Mouse (Mus musculus) liver, embryonic 11.5 days (tissue): ENCODE data around the gene Gm17657. TPM values are rescaled to one million over a fixed set of nuclear protein-coding genes. Genes with fewer than 3 reads are reported as not detected.

Source experiments
- ATAC-seq: fragments of 200-750 bp; cut with Nextera tagmentation; replicated peaks from 2 replicates; pipeline ENCODE4 v1.8.0; 2017; ENCODE audit warnings: moderate number of reproducible peaks, mild to moderate bottlenecking, moderate TSS enrichment, moderate library complexity; ENCODE audit not compliant: low FRiP score
- DNase-seq: peaks from one replicate; pipeline ENCODE4 v3.0.0-alpha.2; 2017; ENCODE audit warnings: low spot score
- H3K27ac ChIP-seq: fragments of 300-500 bp; sonication (generic); 2 replicates; pipeline ENCODE4 v1.5.1; 2014; ENCODE audit warnings: mild to moderate bottlenecking, low read depth, low read length, control low read depth
- H3K27me3 ChIP-seq: fragments of 300-500 bp; sonication (generic); replicated peaks from 2 replicates; pipeline ENCODE4 v1.6.1; 2014; ENCODE audit warnings: low read length, mixed read lengths; ENCODE audit not compliant: control insufficient read depth, insufficient read depth
- H3K36me3 ChIP-seq: fragments of 300-500 bp; sonication (generic); 2 replicates; pipeline ENCODE4 v1.6.1; 2014; ENCODE audit warnings: mild to moderate bottlenecking, low read length, moderate library complexity, mixed read lengths; ENCODE audit not compliant: control insufficient read depth, insufficient read depth
- H3K4me1 ChIP-seq: fragments of 300-500 bp; sonication (generic); replicated peaks from 2 replicates; pipeline ENCODE4 v1.6.1; 2014; ENCODE audit warnings: low read length, mixed read lengths; ENCODE audit not compliant: control insufficient read depth, insufficient read depth
- H3K4me2 ChIP-seq: fragments of 300-500 bp; sonication (generic); 2 replicates; pipeline ENCODE4 v1.6.1; 2014; ENCODE audit warnings: mild to moderate bottlenecking, control low read depth, moderate library complexity
- H3K4me3 ChIP-seq: fragments of 300-500 bp; sonication (generic); 2 replicates; pipeline ENCODE4 v1.5.1; 2014; ENCODE audit warnings: low read depth, low read length, control low read depth
- H3K9ac ChIP-seq: fragments of 300-500 bp; sonication (generic); 2 replicates; pipeline ENCODE4 v1.6.1; 2014; ENCODE audit warnings: low read depth, low read length, control low read depth
- H3K9me3 ChIP-seq: fragments of 300-500 bp; sonication (generic); 2 replicates; pipeline ENCODE4 v1.6.1; 2016; ENCODE audit warnings: low read length, inconsistent platforms, mixed read lengths; ENCODE audit not compliant: control insufficient read depth
- WGBS: fragments of 180-500 bp; shearing (Covaris S2); extraction: QIAGEN DNeasy Blood & Tissue Kit; methylation state at CpG from one replicate; pipeline ENCODE4 v1.1.7; 2014; 5-methylcytosine and 5-hydroxymethylcytosine counted together
- polyA plus RNA-seq: library from polyadenylated mRNA; unstranded; fragments of >200 nt; fragmentation: Nextera tagmentation; extraction: Ambion mirVana; gene quantifications from 2 replicates; pipeline ENCODE4 v1.2.1, GENCODE M21; 2014

Gm17657 gene
- polyA plus RNA-seq, 1 experiment from 2014 or later = 0.11 TPM

DNA sequence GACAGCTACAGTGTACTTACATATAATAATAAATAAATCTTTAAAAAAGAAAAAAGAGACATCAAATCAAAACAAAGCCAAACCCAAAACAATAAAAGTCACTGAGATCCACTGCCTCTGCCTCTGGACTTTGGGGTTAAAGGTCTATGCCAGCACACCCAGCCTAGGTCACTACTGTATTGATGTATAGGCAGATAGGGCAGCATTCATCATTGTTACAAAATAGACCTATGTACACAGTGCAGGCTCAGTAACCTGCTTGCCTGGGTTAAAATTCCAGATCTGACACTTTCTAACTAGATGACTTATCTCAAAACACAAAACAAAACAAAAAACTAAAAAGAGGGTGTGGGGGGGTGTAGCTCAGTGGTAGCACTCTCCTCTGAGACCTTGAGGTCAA is 4.7 kb upstream of the Gm17657 start:
- H3K4me3 ChIP-seq = no peak overlapping the region
- no peak for DNase-seq
- ATAC-seq = no peak
- H3K9ac ChIP-seq = no peak overlapping the region
- no peaks in the 10 kb centered on the region for H3K27me3 ChIP-seq
- no peak overlapping the region for H3K4me2 ChIP-seq
- H3K4me1 ChIP-seq = peaks cover 21% of the 10 kb centered on the region
- no peak overlapping the region for H3K27ac ChIP-seq
- no peaks in the 10 kb centered on the region for H3K36me3 ChIP-seq
- H3K9me3 ChIP-seq = no peaks in the 10 kb centered on the region

DNA sequence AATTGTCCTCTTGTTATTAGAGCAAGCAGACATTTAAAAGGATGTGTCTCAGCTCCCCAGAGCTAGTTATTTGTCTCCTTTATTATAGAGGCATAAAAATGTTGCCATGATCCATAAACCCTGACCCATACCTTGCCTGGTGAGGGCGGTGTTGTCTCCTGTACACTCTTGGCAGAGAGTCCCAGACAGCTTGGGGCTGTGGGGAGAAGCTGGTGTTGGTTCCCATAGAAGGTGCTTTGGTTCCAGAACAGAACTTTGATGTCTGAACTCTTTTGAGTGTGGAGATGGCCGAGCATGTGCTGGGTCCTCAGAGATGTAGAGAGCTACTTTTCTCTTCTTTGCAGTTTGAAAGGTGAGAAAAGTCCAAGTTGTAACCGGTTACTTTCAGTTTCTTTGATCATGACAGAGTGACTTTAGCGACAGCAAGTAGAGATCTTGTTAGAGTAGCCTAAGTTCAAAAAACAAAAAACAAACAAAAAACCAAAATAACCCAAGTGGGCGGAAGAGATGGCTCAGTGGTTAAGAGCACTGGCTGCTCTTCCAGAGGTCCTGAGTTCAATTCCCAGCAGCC is 2.8 kb upstream of the Gm17657 start, which contains the start of gene Tmem217:
TSS of gene Tmem217 (minus strand) at position 224 of the 571 bp plus-strand sequence.
- no peak for ATAC-seq
- H3K27me3 ChIP-seq = no peaks in the 10 kb centered on the region
- no peaks in the 10 kb centered on the region for H3K9me3 ChIP-seq
- H3K9ac ChIP-seq = no peak within 1 kb of the TSS
- no peak within 1 kb of the TSS for H3K4me3 ChIP-seq
- WGBS = 91% methylated on average over 5 of the region's 5 CpGs
- H3K27ac ChIP-seq = no peak within 1 kb of the TSS
- H3K36me3 ChIP-seq = no peaks in the 10 kb centered on the region
- peaks cover 21% of the 10 kb centered on the region for H3K4me1 ChIP-seq
- H3K4me2 ChIP-seq = peak within 1 kb of the TSS; percentile 94
- no peak for DNase-seq

DNA sequence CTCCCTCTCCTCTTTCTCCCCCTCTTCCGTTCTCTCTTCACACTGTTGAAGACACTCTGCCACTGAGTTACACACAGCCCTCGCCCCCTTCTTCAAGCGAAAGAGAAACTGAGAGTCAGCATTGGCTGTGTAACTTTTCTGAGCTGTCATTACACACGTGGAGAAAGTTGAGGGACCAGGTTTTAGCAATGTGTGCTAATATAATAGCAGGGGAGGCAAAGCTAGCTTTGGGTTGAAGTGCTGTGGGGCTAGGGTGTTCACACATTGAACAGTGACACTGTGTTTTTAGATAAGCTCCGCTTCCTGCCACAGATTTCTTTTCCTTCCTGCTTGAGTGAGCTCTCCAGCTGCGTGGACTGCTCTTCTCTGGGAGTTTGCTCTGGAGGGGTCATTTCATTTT is 1.6 kb upstream of the Gm17657 start:
- peaks cover 21% of the 10 kb centered on the region for H3K4me1 ChIP-seq
- DNase-seq (no peak), ATAC-seq (no peak)
- H3K27ac ChIP-seq = no peak overlapping the region
- H3K4me2 ChIP-seq = peak overlapping the region; percentile 94
- no peaks in the 10 kb centered on the region for H3K27me3 ChIP-seq
- WGBS = 32% methylated on average over 6 of the region's 6 CpGs
- H3K9ac ChIP-seq = no peak overlapping the region; the same call in 1 of the 2 replicates
- no peaks in the 10 kb centered on the region for H3K9me3 ChIP-seq
- peak overlapping the region; percentile 87 for H3K4me3 ChIP-seq
- no peaks in the 10 kb centered on the region for H3K36me3 ChIP-seq

DNA sequence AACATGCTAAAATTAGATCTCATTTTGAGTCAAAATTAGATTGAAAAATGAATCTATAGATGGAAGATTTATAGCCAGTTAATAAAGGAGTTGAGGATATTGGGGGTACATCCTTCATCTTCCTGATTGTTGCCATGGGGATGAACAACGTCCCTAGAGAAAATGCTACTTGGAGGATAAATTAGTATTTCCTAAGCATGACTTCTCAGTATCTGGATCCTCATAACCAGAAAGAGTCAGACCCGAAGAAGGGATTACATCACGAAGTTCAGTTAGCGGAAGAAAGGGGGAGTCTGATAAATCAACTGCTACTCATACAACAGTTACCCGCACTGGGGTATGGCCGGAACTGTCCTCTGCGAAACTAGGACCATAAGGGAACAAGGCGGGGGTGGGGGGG is 444 bp downstream of the Gm17657 start:
- H3K4me1 ChIP-seq = peaks cover 18% of the 10 kb centered on the region
- DNase-seq (no peak), ATAC-seq (no peak)
- H3K36me3 ChIP-seq = no peaks in the 10 kb centered on the region
- H3K27me3 ChIP-seq = no peaks in the 10 kb centered on the region
- peak overlapping the region; percentile 87; the same call in 1 of the 2 replicates for H3K4me3 ChIP-seq
- H3K9ac ChIP-seq = no peak overlapping the region
- no peak overlapping the region for H3K27ac ChIP-seq
- WGBS = 36% methylated on average over 8 of the region's 8 CpGs
- no peaks in the 10 kb centered on the region for H3K9me3 ChIP-seq
- H3K4me2 ChIP-seq = peak overlapping the region; percentile 94

DNA sequence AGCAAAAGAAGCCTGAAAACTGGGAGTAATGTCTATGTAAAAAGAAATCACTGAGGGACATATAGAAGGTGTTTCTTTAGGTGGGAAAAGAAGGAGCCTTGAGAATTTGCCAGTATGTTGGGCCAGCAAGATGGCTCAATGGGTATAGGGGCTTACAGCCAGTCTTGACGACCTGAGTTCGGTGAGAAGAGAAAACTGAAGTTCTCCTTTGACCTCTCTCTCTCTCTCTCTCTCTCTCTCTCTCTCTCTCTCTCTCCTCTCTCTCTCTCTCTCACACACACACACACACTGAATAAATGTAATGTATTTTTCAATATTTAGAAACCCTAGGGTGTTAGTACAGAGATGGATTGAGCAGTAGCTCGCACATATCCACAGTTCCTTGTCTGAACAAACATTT is 944 bp downstream of the Gm17657 start:
- H3K9me3 ChIP-seq = no peaks in the 10 kb centered on the region
- 67% methylated on average over 3 of the region's 3 CpGs for WGBS
- DNase-seq (no peak), ATAC-seq (no peak)
- no peak overlapping the region for H3K4me3 ChIP-seq
- peaks cover 15% of the 10 kb centered on the region for H3K4me1 ChIP-seq
- no peak overlapping the region for H3K4me2 ChIP-seq
- H3K9ac ChIP-seq = no peak overlapping the region
- H3K36me3 ChIP-seq = no peaks in the 10 kb centered on the region
- no peak overlapping the region for H3K27ac ChIP-seq
- H3K27me3 ChIP-seq = no peaks in the 10 kb centered on the region

DNA sequence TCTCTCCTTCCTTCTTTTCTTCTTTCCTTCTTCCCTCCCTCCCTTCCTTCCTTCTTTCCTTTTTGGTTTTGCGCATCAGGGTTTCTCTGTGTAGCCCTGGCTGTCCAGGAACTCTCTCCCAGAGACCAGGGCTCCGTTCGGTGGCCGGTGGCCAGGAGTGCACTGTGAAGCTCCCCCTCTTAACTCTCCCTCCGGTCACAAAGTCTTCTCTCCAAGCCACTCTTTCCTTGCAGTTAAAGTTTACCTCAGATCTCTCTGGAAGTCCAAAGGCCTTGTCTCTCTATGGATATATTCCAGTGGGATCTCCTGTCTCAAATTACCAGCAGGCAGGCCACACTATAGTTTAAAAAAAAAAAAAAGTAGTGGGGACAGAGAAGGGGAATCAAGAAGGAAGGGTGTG is 4.2 kb downstream of the Gm17657 start:
- Histone ChIP-seq H3K4me3 (no peak overlapping the region), H3K4me1 (peaks cover 3% of the 10 kb centered on the region), H3K9ac (no peak overlapping the region), H3K36me3 (no peaks in the 10 kb centered on the region), H3K9me3 (no peaks in the 10 kb centered on the region), H3K4me2 (no peak overlapping the region), H3K27ac (no peak overlapping the region), H3K27me3 (no peaks in the 10 kb centered on the region)
- 93% methylated on average over 5 of the region's 5 CpGs for WGBS
- DNase-seq (no peak), ATAC-seq (no peak)

DNA sequence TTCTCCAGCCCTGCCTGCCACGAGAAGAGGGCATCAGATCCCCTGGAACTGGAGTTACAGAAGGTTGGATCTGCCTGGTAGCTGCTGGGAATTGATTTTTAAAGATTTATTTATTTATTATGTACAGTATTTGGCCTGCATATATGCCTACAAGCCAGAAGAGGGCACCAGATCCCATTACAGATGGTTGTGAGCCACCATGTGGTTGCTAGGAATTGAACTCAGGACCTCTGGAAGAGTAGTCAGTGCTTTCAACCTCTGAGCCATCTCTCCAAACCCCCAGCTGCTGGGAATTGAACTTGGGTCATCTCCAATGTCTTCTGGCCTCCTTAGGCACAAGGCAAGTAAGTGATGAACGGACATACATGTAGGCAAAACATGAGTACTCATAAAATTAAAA is 5.4 kb downstream of the Gm17657 start:
- Histone ChIP-seq H3K4me2 (no peak overlapping the region), H3K4me3 (no peak overlapping the region), H3K27ac (no peak overlapping the region), H3K27me3 (no peaks in the 10 kb centered on the region), H3K9ac (no peak overlapping the region), H3K36me3 (no peaks in the 10 kb centered on the region), H3K9me3 (no peaks in the 10 kb centered on the region), H3K4me1 (no peaks in the 10 kb centered on the region)
- 72% methylated on average over 2 of the region's 2 CpGs for WGBS
- ATAC-seq = no peak
- DNase-seq = no peak

DNA sequence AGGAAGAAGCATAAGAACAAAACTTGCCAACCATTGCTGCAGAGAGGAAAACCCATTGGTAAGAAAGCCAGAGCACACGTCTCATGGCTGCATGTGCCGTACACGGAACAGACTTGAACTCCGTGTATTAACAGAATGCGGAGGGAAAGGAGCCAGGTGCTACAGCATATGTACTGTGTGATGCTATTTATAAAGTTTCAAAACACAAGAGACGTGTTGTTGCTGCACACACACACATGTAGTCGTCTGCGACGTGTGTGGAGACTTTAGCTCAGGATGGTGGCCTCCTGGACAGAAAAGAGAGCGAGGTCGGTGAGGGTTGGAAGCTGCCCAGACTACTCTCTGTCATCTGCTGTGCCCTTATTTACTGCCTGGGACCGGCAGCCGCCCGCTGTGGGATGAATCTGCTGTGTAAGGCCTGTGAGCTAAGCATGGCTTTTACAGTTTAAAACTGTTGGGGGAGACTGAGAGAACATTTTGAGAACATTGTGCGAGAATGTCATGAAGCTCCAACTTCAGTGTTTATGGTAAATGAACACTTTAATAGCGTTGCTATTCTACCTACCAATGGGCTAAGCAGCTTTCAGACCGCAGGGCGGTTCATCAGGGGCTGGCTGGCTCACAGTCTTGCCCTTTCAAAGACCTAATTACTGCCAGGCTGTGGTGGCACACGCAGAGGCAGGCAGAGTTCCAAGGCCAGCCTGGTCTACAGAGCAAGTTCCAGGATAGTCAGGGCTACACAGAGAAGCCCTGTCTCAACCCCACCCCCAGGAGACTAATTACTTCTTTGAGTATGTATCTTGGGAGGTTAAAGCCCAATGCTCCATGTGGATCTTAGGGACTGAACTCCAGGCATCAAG is 6.4 kb downstream of the Gm17657 start:
- no peaks in the 10 kb centered on the region for H3K36me3 ChIP-seq
- H3K4me1 ChIP-seq = no peaks in the 10 kb centered on the region
- 85% methylated on average over 19 of the region's 19 CpGs for WGBS
- no peaks in the 10 kb centered on the region for H3K9me3 ChIP-seq
- H3K4me2 ChIP-seq = no peak overlapping the region
- DNase-seq = no peak
- no peak overlapping the region for H3K4me3 ChIP-seq
- H3K27ac ChIP-seq = no peak overlapping the region
- ATAC-seq = no peak
- H3K27me3 ChIP-seq = no peaks in the 10 kb centered on the region
- no peak overlapping the region for H3K9ac ChIP-seq

DNA sequence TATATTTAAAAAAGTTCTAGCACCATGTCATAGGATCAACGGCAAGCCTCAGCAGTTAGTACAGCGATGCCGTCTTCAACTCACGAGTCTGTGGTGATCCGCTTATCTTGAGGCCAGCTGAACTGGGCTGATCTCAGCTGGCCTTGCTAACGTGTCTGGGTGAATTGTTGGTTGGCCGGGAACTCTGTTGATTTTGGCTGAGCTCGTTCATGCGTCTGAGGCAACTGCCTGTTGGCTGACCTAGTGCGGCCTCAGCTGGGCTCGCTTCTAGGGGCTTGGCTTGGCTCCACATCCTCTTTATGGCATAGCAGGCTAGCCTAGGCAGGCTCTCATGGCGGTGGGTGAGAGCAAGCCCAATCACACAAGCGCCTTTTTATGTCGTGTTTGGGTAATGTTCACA is 8.0 kb downstream of the Gm17657 start:
- Histone ChIP-seq H3K27me3 (no peaks in the 10 kb centered on the region), H3K4me3 (no peak overlapping the region), H3K9me3 (no peaks in the 10 kb centered on the region), H3K9ac (no peak overlapping the region), H3K4me1 (no peaks in the 10 kb centered on the region), H3K36me3 (no peaks in the 10 kb centered on the region), H3K27ac (no peak overlapping the region), H3K4me2 (no peak overlapping the region)
- 69% methylated on average over 14 of the region's 14 CpGs for whole genome bisulfite sequencing
- ATAC-seq (no peak), DNase-seq (no peak)
